Mouse (Mus musculus) cerebellum, adult 2 months (tissue): ENCODE measurements at regions not wholly inside any gene's neighbourhood (a gene's known extent, or its start where the extent isn't known, plus 50 kb on each side); places are given as distances from the start of the nearest gene placed in this dataset.

Experiments
- CTCF ChIP-seq: fragments of 200-500 bp; IDR thresholded peaks from 2 replicates; pipeline ENCODE4 v1.5.1; 2011; ENCODE audit warnings: low read depth, mild to moderate bottlenecking, control low read depth, low read length, moderate library complexity, borderline replicate concordance; ENCODE audit not compliant: insufficient read depth
- POLR2A ChIP-seq: fragments of 200-500 bp; IDR thresholded peaks from 2 replicates; pipeline ENCODE4 v1.6.1; 2011; ENCODE audit warnings: low read length, control low read depth, borderline replicate concordance; ENCODE audit not compliant: insufficient read depth

- no peak for TF ChIP-seq POLR2A
- TF ChIP-seq CTCF = no peak
Observed at GRCm38 (mm10) chr6:100365791-100366190, 78.5 kb upstream of the Rybp start.
